Mouse (Mus musculus): ENCODE measurements at regions not wholly inside any gene's neighbourhood (a gene's known extent, or its start where the extent isn't known, plus 50 kb on each side); places are given as distances from the start of the nearest gene placed in this dataset.

DNA sequence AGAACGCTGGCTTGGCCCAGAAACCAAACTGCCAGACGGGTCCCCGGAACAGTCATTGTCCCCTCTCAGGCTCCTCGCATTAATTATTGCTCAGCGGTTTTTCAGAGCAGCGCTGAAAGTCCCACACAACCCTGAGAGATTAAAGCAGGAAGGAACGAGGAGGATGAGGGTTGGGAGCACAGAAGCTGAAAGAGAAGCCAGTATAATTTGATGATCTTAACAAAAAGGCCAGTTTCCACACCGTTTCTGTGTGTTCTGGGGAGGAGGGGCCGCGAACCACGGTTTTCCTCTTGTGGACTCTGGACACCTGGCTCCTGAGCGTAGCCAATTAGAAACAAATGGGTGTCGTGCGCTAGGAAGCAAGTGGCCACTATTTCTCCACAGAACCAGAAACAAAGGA is 60.3 kb upstream of the Zfp644 start:
- H3K4me2 ChIP-seq: peak overlapping the region; percentile 59
- H3K4me3 ChIP-seq (replicated peaks): peak overlapping the region; percentile 27
- H3K27ac ChIP-seq (replicated peaks): no peak overlapping the region
- peaks cover 17% of the 10 kb centered on the region for H3K4me1 ChIP-seq
- peaks cover 21% of the 10 kb centered on the region for H3K27me3 ChIP-seq (replicated peaks)
- under 1% methylated on average over 14 of the region's 14 CpGs for WGBS
- peak overlapping the region; percentile 31; the same call in 1 of the 2 replicates for H3K9ac ChIP-seq (replicated peaks)
- ATAC-seq (ENCODE audit: low FRiP score): no peak
- no peaks in the 10 kb centered on the region for H3K9me3 ChIP-seq (replicated peaks)
- no peaks in the 10 kb centered on the region for H3K36me3 ChIP-seq

DNA sequence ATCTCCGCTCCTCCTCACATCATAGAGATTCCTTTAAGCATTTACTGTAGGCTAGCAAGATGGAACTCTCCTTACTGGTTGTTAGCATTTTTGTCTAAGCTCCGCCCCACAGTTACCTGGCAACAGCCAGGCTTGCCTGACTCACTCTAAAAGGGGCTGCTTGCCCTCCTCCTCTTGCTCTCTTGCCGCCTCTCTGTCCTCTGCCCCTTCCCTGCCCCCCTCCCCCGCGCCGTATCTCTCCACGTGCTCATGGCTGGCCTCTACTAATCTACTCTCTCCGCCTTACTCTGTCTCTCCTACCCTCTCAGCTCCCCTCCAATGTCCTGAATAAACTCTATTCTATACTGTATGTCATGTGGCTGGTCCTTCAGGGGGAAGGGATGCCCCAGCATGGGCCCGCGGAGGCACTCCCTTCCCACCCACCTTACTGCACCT is 59.9 kb upstream of the Zfp644 start:
- Histone ChIP-seq H3K9me3 (replicated peaks) (no peaks in the 10 kb centered on the region), H3K36me3 (no peaks in the 10 kb centered on the region), H3K4me3 (replicated peaks) (peak overlapping the region; percentile 27), H3K4me2 (peak overlapping the region; percentile 59), H3K4me1 (peaks cover 17% of the 10 kb centered on the region), H3K9ac (replicated peaks) (peak overlapping the region; percentile 31; the same call in 1 of the 2 replicates), H3K27ac (replicated peaks) (no peak overlapping the region), H3K27me3 (replicated peaks) (peaks cover 21% of the 10 kb centered on the region)
- 2% methylated on average over 10 of the region's 10 CpGs for WGBS
- peak; percentile 81 for ATAC-seq (ENCODE audit: low FRiP score)

DNA sequence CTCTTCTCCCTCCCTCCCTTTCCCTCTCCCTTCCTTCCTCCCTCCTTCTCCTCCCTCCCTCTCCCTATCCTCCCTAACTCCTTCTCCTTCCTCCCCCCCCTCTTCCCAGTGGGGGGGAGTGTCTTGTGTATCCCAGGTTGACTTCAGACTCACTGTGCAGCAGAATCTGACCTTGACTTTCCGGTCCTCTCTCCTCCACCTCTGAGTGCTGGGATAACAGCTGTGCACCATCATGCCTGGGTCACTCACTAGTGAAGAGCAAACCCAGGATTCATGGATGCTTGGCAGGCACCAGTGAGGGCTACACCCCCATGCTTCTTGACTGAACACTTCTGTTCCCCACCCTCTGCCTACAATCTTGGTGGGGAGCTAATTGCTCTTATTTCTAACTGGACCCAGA is 56.2 kb upstream of the Zfp644 start:
- no peak overlapping the region for H3K4me2 ChIP-seq
- no peak overlapping the region for H3K9ac ChIP-seq (replicated peaks)
- peaks cover 17% of the 10 kb centered on the region for H3K4me1 ChIP-seq
- no peak overlapping the region for H3K27ac ChIP-seq (replicated peaks)
- 86% methylated on average over 1 of the region's 1 CpGs for WGBS
- ATAC-seq (ENCODE audit: low FRiP score): no peak
- no peak overlapping the region for H3K4me3 ChIP-seq (replicated peaks)
- H3K27me3 ChIP-seq (replicated peaks): peaks cover 16% of the 10 kb centered on the region
- no peaks in the 10 kb centered on the region for H3K9me3 ChIP-seq (replicated peaks)
- H3K36me3 ChIP-seq: no peaks in the 10 kb centered on the region

DNA sequence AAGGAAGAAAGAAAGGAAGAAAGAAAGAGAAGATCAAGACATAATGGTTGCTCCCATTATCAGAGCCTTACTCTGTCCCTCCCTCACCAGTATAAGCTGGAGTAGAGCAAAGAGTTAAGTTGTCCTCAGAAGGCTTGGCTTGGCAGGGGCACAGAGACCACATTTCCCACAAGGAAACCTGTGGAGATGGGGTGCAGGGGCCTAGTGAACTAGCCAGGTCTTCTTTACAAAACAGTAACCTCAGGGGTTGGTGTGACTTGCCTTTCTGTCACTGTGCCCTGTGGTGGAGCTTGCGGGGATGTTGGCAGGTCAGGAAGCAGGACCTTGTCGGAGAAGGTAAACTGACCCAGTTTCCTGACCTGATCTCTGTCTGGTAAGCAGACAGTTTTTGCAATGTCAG is 53.1 kb upstream of the Zfp644 start:
- Histone ChIP-seq H3K27ac (replicated peaks) (no peak overlapping the region), H3K4me3 (replicated peaks) (no peak overlapping the region)
- WGBS: 92% methylated on average over 2 of the region's 2 CpGs

DNA sequence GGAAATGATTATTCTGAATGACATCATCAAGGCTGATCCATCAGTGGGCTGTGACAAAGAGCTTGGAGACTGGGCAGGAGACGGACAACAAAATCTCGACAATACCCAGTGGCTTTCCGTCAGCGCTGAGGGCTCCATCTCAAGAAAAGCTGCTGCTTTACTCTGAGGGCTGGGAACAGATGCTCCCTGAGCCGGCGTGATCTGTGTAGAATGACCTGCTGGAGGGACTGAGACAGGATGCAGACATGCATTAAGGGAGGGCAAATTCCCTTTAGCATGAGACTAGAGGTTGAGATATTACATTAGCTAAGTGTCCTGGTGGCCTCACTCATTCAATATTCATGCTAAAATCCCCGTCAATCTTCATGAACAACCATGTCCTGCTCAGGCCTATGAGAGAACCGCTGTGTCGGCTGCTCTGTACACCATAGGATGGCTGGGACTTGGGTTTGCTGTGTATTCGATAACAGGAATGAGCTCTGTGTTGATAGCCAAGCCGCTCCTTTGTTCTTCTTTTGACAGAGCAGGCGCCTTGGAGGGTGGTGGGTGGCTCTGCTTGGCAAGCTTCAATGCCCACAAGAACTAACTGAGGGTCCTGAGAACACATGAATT is 51.5 kb upstream of the Zfp644 start:
- Histone ChIP-seq H3K9ac (replicated peaks) (no peak overlapping the region), H3K4me1 (no peaks in the 10 kb centered on the region), H3K9me3 (replicated peaks) (no peaks in the 10 kb centered on the region), H3K36me3 (no peaks in the 10 kb centered on the region), H3K4me2 (no peak overlapping the region), H3K27me3 (replicated peaks) (no peaks in the 10 kb centered on the region), H3K27ac (replicated peaks) (no peak overlapping the region), H3K4me3 (replicated peaks) (no peak overlapping the region)
- 58% methylated on average over 12 of the region's 12 CpGs for WGBS
- ATAC-seq (ENCODE audit: low FRiP score): no peak

More for the DNA sequence above, 53.1 kb upstream of the Zfp644 start:
- ATAC-seq (ENCODE audit: low FRiP score): no peak
- no peaks in the 10 kb centered on the region for H3K9me3 ChIP-seq (replicated peaks)
- H3K9ac ChIP-seq (replicated peaks): no peak overlapping the region
- no peaks in the 10 kb centered on the region for H3K36me3 ChIP-seq
- H3K4me1 ChIP-seq: no peaks in the 10 kb centered on the region
- H3K4me2 ChIP-seq: no peak overlapping the region
- H3K27me3 ChIP-seq (replicated peaks): no peaks in the 10 kb centered on the region
